Mouse (Mus musculus): ENCODE results near the gene Naa38. TPM values are rescaled to one million over a fixed set of nuclear protein-coding genes. Genes with fewer than 3 reads are reported as not detected.
"Not testable (repeated sequence)": the region's sequence is repeated elsewhere in the genome, so short reads cannot be mapped to it uniquely, and the experiment has no call there.

The Naa38 gene
- polyA plus RNA-seq, 1 experiment: 180 TPM

DNA sequence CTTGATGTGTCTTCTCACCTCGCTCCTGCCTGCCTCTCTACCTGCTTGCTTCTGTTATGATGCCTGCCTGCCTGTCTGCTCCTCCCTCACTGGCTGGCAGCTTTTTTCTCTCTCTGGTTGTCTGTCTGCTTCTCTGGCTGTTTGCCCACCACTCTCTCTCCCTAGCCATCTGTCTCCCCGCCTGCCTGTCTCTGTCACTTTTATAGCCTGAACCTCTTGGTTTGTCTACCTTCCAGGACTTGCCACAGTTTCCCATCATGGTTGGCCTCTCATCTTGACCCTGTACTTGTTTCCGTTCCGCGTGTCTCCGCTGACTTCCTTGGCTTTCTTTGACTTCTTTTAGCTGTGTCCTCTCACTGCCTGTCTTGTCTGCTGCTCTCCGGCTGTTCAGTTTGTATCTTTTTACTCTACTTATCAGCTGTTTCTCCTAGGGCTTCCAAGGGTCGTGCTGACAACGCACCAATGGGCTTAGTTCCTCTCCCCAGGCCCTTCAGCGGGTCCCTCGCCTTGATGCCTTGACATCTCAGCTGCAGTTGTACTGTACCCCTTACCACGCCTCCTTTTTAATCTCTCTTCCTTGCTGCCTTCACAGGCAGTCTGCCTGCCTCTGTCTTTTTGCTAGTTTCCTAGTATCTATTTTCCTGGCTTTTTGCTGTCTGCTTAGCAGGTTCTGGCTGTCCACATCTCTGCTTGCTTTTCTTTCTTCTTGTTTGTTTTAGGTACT is 23.1 kb upstream of the Naa38 start:
- WGBS: 64% methylated on average over 12 of the region's 12 CpGs
- DNase-seq (ENCODE audit: low read depth, low spot score): no peak

DNA sequence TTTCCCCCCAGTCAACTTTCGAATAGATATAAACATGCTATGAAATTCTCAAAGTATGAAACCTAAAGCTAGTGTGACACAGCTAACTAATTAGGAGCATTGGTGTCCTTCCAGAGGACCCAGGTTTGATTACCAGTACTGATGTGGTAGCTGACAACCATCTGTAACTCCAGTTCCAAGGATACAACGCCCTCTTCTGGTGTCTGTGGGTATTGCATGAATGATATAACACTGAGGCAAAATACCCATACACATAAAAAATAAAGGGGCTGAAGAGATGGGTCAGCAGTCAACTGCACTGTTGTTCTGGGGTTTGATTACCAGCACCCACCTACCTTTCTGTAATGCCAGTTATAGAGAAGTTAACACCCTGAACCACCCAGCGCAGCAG is 22.5 kb upstream of the Naa38 start:
- 57% methylated on average over 3 of the region's 3 CpGs for WGBS

DNA sequence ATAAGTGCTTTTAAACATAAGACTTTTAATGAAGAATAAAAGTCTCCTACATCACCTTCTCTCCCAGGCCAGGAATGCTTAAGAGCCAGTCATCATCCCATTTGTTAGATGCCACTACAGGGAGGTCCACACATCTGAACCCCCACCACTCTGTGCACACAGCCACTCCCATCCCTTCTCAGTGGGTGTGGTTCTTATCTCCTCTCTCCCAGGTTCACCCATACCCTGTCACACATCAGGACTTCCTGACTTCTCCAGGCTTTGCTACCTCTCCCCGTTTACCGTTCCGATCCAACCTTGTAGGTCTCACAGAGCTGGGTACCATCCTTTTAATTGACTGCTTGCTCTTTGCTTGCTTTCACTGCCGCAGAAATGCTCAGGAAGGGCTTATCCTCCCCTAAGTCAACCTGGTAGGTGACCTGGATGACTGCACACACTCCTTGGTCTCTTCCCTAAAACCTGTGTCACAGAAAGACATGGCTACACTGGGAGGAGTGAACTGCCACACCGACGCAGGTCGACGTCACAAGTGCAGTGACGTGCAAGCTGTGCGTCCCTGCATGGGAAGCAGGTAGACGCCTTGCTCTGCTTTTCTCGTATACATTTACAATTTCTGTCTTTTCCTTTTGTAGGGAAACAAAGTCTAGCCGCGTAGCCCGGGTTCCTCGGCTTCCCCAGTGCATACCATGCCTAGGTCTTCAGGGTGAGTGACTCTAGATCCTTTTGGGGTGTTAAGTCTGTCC is 21.9 kb upstream of the Naa38 start:
- 90% methylated on average over 16 of the region's 16 CpGs for WGBS
- no peak for DNase-seq (ENCODE audit: low read depth, low spot score)

More for the DNA sequence above, 22.5 kb upstream of the Naa38 start:
- no peak for DNase-seq (ENCODE audit: low read depth, low spot score)

DNA sequence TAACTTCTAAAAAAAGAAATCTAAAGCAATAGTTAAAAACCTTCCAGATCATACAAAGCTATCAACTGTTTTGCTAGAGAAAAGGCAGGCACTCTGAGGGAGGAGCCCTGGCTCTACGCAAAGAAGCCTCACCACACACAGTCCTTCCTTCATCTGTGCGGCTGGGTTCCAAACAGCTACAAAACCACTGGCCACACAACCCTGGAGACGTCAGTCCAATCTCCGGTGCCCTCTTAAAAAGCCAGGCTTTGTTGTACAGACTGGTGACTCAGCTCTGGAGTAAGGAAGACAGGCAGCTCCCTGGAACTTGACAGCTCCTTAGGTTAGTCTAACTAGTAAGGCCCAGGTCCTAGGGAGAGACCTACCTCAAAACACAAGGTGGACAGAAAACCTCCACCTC is 19.6 kb upstream of the Naa38 start:
- 88% methylated on average over 4 of the region's 4 CpGs for WGBS
- DNase-seq (ENCODE audit: low read depth, low spot score): no peak

DNA sequence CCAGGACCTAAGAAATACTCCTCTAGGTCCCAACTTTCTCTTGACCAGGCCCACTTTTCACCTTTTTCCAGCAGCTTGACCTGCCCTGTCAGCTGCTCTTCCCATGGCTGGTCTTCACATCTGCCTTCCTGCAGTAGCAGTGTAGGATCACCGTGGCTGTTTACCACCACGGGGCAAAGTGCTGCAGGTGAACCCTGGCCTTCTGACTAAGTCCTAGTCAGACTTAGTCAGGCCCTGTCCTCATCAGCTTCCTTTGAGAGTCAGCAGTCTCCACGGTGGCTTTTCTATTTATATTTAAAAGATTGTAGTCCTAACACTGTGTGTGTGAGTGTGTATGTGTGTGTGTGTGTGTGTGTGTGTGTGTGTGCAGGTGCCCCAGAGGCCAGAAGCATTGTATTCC is 17.5 kb upstream of the Naa38 start:
- DNase-seq (ENCODE audit: low read depth, low spot score): no peak
- WGBS: 28% methylated on average over 3 of the region's 3 CpGs

DNA sequence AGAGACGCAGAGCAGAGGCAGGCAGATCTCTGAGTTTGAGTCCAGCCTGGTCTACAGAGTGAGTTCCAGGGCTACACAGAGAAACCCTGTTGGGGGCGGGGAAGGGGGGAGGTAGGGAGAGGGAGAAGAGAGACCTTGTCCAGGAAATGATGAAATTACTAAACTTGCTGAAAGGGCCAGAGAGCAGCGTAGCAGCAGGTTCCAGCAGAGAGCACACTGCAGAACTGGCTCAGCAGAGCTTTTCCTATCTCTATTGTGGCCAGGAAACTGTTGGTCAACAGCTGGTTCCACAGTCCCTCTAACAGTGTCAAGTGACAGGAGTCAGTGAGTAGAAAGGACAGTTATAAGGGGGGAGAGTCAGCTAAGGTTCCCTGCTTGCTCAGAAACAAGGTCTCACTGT is 15.7 kb upstream of the Naa38 start:
- DNase-seq (ENCODE audit: low read depth, low spot score): no peak
- WGBS: 86% methylated on average over 3 of the region's 3 CpGs

DNA sequence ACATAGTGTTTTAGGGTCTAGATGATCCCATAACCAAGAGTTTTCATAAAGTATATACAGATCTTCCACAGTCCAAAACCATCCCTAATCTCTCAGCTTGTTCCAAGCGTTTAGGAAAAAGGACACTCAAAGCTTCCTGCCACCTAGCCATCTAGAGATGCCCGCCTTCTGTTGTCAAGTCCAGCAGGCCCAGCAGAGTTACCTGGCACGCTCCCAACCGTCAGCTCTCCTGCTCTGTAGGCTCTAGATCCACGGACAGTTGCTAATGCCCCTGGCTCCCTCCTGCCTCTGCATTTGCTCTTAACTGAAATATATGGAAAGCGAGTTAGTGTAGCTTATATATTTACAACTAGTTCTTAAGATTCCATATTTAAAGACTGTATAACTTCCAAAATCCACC is 13.9 kb upstream of the Naa38 start:
- no peak for DNase-seq (ENCODE audit: low read depth, low spot score)
- WGBS: 77% methylated on average over 6 of the region's 6 CpGs

DNA sequence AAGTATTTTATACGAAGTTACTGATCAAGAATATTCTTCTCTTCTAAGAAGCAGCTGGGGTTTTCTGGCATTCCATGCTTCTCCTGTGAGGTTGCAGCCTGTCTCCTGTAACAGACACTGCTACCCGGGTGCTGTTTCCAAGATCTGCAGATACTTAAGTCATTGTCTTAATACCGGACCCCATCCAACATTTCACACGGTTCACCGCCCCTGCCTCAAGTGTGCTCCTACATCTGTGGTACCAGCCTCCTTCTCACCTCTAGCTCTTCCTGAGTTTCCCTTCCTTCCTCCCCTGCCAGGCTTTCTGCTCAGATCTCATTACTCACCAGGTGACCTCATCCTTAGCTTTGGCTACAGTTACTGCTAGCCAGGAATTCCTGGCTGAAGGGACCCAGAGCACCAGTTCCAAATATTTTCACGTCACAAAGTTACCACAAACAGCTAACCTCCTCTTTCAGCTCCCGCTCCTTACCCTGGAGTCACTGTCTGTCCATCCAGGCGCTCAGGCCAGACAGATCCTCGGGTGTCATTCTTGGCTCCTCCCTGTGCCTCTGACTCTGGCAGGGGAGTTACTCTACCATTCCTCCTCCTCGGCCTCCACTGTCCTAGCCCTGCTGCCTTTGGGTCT is 12.7 kb upstream of the Naa38 start:
- DNase-seq (ENCODE audit: low read depth, low spot score): no peak
- 75% methylated on average over 10 of the region's 10 CpGs for WGBS

DNA sequence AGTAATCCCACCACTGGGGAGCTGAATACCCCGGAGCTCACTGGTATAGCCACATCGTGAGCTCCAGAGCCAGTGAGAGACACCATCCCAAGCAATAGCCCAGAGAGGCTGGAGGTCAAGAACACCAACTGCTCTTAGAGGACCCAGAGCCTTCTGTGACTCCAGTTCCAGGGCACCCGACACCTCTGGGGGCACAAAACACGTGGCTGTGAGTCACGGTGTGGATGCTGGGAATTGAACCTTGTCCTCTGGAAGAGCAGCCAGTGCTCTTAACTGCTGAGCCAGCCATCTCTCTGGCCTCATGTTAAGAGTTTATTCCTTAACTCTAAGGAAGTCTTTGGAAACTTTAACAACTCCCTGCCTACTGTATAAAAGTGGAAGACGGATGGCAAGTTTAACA is 10.3 kb upstream of the Naa38 start:
- no peak for DNase-seq (ENCODE audit: low read depth, low spot score)
- WGBS: 62% methylated on average over 6 of the region's 6 CpGs

DNA sequence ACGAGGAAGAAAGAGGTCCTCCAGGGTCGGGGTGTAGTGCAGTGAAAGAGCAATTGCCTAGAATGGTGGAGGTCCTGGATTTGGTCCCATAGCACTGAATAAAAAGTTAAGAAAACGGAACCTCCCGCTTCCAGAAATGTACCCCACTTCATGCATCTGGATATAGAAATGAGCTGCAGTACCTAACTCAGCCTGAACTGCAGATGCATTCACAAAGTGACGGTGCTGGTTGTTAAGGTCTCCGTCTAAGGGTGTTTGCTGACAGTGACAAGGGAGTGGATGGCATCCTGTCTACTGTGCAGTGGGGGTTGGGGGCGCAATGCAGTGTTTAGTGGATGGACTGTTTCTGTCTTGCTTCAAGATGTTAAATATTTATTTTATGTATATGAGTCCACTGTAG is 8.5 kb upstream of the Naa38 start:
- DNase-seq (ENCODE audit: low read depth, low spot score): no peak
- 70% methylated on average over 7 of the region's 7 CpGs for WGBS

DNA sequence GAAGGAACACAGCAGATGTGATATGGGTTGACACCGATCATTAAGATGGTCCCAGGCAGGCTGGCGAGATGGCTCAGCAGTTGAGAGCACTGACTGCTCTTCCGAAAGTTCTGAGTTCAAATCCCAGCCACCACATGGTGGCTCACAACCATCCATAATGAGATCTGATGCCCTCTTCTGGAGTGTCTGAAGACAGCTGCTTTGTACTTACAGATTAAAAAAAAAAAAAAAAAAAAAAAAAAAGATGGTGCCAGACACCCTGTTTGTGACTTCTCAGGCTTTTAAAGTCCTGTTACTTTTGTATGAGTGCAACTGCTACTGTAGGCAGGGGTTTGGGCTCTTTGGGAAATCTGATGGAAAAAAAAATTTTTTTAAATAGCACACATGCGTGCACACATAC is 6.6 kb upstream of the Naa38 start:
- WGBS: 96% methylated on average over 4 of the region's 4 CpGs
- no peak for DNase-seq (ENCODE audit: low read depth, low spot score)

DNA sequence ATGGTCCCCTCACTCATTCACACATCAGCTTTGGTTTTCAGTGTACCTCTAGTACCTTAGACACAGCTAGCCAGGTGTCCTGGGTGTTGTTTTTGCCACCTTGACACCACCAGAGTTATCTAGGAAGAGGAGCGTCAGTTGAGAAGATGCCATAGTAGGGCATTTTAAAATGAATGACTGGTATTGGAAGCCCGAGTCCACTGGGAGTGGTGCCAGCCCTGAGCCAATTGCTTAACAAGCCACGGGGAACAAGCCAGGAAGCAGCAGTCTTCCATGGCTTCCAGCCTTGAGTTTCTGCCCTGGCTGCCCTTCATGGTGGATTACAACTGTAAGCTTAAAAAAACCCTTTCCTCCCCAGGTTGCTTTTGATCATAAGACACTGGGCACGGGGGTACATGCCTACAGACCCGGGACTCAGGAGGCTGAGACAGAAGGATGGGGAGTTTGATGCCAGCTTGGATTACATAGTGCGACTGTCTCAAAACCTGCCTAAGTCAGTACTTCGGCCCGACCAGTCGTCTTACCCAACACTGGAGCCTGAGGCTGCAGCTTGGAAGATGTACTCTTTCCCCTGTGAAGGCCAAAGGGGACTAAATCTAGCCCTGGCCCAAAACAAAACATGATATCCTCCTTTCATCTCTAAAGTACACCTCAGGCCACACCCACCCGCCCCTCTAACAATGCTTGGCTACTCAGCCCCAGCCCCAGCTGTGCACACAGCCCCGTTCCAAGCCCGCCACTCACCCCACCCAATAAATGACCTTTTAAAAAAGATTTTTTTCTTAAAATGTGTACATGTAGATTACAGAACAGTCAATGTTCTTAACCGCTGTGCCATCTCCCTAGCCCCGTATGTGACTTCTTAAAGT is 5.5 kb upstream of the Naa38 start:
- 52% methylated on average over 14 of the region's 14 CpGs for WGBS
- no peak for DNase-seq (ENCODE audit: low read depth, low spot score)

DNA sequence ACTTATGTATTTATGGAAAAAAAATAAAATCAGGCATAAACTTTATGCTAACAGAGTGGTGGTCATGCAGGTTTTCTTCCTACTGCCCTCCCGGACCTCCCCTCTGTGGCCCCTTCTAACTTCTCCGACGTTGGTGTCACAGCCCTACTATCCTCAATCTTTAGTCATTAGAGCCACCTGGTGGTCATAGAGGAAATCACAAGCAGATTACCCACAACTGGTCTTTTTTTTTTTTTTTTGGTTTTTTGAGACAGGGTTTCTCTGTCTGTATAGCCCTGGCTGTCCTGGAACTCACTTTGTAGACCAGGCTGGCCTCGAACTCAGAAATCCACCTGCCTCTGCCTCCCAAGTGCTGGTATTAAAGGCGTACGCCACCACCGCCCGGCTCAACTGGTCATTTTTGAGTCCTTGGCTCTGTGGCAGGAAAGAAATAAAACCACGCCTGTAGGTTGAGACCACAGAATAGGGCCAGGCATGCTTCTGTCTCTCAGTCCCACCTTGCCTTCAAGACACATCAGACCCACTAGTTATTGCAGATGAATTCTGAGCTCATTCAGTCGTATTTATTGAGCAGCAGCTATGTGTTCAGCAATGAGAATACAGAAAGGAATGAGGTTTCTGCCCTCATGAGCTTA is 4.8 kb upstream of the Naa38 start:
- WGBS: 47% methylated on average over 10 of the region's 10 CpGs
- DNase-seq (ENCODE audit: low read depth, low spot score): no peak

DNA sequence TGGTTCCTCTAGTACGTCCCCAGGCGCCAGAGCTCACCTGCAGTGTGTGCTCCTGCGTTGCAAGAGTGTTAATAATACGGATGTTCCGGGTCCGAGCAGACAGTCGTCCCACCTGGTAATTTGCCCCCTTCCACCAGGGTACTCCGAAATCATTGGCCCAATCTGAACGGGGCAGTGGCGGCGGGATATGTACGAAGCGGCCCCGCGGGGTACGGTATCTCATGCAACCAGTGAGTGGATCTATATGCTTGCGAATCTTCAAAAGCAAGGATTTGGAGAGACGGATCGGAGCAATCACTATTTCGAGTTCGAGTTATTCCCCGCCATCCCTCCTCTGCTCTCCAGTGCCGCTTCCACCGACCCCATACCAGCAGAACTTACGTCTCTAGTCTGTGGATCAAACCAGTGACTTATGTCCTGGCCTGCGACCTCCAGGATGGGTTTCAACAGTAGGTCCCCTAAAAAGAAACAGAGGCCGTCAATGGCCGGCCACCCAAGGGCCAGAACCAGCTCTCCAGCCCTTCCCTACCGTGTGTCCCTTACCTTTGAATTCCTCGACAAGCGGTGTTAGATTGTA is 608 bp upstream of the Naa38 start:
- DNase-seq (ENCODE audit: low read depth, low spot score): not testable (repeated sequence)
- WGBS: 1% methylated on average over 31 of the region's 31 CpGs

DNA sequence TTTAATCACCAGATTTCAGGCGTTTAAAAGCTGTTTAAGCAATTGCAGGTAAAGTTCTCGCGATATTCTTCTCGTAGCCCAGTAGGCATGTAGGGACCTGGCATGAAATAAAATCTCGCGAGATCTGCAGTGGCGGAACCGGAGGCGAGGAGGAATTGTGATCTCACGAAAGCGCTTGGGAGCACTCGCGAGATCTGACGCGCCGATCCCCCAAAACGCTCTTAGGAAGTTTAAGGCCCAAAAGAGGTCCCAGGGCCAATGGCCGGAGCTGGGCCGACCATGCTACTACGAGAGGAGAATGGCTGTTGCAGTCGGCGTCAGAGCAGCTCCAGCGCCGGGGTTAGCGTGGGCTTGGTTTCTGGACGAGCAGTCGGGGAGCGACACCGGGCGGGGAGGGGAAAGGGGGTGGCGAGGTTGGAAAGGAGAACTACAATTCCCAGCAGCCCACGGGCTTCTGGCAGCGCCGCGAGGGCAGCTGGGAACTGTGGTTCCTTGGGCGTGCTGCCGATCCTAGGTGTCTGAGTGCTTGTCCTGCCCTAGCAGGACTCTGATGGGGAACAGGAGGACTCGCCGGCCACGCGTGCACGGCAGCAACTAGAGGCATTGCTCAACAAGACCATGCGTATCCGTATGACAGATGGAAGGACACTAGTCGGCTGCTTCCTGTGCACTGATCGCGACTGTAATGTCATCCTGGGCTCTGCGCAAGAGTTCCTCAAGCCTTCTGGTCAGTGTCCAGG is 517 bp downstream of the Naa38 start:
- under 1% methylated on average over 48 of the region's 48 CpGs for WGBS
- DNase-seq (ENCODE audit: low read depth, low spot score): peak; percentile 95

DNA sequence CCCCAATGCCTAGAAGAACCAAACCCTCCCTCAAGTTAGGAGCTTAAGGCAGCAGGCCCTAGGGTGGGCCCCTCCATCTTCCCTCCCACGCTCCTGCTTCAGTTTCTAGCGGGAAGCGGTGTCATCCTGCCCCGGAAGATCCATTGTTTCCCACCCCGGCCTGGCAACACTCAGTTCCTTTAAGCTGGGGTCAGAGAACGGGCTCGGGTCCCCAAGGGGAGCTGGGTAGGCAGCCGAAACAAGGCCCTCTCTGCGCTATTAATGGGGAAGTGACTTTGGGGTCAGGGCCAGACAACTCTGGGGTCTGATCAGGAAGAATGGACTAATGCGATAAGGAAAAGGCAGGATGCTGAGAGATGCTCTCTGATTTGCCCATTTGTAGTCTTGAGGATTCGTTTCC is 1.5 kb downstream of the Naa38 start:
- no peak for DNase-seq (ENCODE audit: low read depth, low spot score)
- WGBS: 50% methylated on average over 11 of the region's 11 CpGs

DNA sequence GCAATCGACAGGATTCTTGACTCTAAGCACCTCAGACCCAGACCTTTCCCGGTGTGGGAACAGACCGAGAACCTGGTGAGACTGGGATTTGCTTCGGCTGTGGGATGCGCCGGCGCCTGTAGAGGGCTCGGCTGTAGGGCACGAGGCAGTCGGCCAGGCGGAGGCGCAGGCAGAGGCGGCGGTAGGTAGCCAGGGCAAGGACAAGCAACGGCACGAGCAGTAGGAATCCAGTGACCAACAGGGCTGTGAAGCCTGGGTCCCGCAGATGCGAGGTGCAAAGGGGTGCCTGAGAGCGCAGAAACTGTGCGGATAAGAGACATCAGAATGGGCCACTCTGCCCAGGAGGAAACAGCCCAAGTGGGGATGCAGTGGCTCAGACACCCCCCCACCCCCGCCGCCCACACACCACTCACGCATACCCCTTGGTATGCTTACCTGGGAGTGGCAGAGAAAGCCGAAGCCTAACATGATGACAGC is 2.3 kb downstream of the Naa38 start:
- no peak for DNase-seq (ENCODE audit: low read depth, low spot score)
- 61% methylated on average over 24 of the region's 24 CpGs for WGBS

DNA sequence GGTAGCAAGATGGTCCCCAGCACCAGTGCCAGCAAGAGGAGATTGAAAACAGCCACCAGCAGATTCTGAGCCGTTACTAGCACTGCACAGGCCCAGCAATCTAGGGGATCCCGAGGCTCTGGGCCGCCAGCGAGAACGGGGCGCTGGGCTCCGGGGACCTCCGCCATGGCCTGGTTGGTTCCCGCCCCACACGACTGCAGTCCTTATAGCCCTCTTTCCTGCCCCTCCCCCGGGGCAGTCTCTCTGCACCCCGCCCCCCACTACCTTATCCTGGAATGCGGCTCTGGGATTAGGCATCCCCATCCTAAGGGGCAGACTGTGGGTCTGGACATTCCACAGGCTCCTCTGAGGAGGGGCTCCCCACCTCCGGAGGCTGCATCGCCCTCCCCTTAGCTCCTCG is 2.8 kb downstream of the Naa38 start, which contains the start of gene Tmem88:
TSS of gene Tmem88 (minus strand) at position 176 of the 400 bp plus-strand sequence.
- DNase-seq (ENCODE audit: low read depth, low spot score): no peak
- WGBS: 50% methylated on average over 16 of the region's 16 CpGs

All from large intestine, adult 2 months (tissue).